Mouse (Mus musculus): ENCODE measurements around the gene Tbpl2. TPM values are rescaled to one million over a fixed set of nuclear protein-coding genes. Genes with fewer than 3 reads are reported as not detected.

The Tbpl2 gene
- total and polyA plus RNA-seq, 3 experiments = not detected

DNA sequence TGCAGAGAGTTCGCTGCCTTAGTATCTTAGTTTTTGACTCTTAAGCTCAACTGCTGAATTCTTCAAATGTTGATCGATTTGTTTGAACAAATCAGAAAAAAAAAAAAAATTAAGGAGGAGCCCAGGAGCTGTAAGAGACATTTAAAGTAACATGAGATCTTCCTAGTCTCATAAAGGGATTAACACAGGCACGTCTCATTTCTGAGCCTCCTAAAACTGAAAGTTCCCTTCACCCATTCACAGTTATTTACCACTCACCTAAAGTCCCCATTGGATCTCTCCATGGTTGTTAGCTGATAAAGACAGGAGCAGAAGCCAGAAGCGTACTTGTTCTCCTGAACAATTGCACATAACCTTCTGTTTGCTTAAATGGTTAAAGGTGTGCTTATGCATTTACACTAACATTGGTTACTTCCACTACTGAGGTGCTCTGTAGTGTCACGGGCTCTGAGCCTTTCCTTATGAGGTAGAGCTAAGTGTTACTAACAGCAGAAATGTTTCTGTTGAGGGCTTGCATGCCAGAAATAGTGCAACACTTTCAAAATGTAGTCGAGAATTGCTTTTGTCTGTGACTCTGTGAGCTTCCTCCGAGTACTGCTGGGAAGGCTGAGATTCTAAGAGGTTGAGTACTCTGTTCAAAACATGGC is 46.9 kb downstream of the Tbpl2 start, which contains the start of gene Hnmt:
TSS of gene Hnmt (minus strand) at position 51 of the 647 bp plus-strand sequence.
- H3K79me2 ChIP-seq (ENCODE audit: control insufficient read depth, insufficient read depth, low read length, poor library complexity) = no peaks in the 10 kb centered on the region
- no peak for TF ChIP-seq MYB (IDR thresholded peaks at IDR 0.05; ENCODE audit: low read depth, low read length)
- TF ChIP-seq TAL1 (IDR thresholded peaks at IDR 0.05; ENCODE audit: low read length) = no peak
- TF ChIP-seq HCFC1 (IDR thresholded peaks at IDR 0.05; ENCODE audit: low read depth, low read length) = no peak
- TF ChIP-seq JUND (IDR thresholded peaks at IDR 0.05; ENCODE audit: low read depth, low read length) = no peak
- TF ChIP-seq UBTF (IDR thresholded peaks at IDR 0.05; ENCODE audit: borderline replicate concordance, insufficient read depth, low read depth, low read length) = no peak
- no peak for TF ChIP-seq MAZ (IDR thresholded peaks at IDR 0.05; ENCODE audit: low read depth, low read length)
- no peak for TF ChIP-seq NELFE (IDR thresholded peaks at IDR 0.05; ENCODE audit: low read depth, low read length)
- TF ChIP-seq SIN3A (IDR thresholded peaks at IDR 0.05; ENCODE audit: low read length) = no peak; the same call in 1 of the 2 replicates
- no peak for TF ChIP-seq TBP (IDR thresholded peaks at IDR 0.05; ENCODE audit: low read depth, low read length)
- H3K9ac ChIP-seq (ENCODE audit: control insufficient read depth, low read depth, low read length, poor library complexity, severe bottlenecking) = peak within 1 kb of the TSS; percentile 65
- peaks cover 0 to 11% of the 10 kb centered on the region in 2 experiments; a peak in 2 of 4 replicates for H3K36me3 ChIP-seq (ENCODE audit: control insufficient read depth in 1 of 2, insufficient read depth in 2 of 2, low read length in 2 of 2)
- peak within 1 kb of the TSS; percentile 68 for H3K27ac ChIP-seq (ENCODE audit: control insufficient read depth, low read depth, low read length)
- H3K9me3 ChIP-seq (replicated peaks; ENCODE audit: insufficient read depth, low read length) = no peaks in the 10 kb centered on the region
- H3K4me3 ChIP-seq (ENCODE audit: control insufficient read depth in 1 of 2, insufficient read depth in 1 of 2, low read depth in 2 of 2, low read length in 2 of 2) = peak within 1 kb of the TSS; percentile 65 to 77
- peak; percentile 55 for DNase-seq (ENCODE audit: low read depth, low spot score)
- H3K27me3 ChIP-seq (ENCODE audit: control insufficient read depth in 1 of 2, insufficient read depth in 2 of 2, low read length in 2 of 2) = no peaks in the 10 kb centered on the region
- H3K4me1 ChIP-seq (ENCODE audit: control insufficient read depth in 1 of 2, insufficient read depth in 2 of 2, low read length in 2 of 2) = no peaks in the 10 kb centered on the region; a peak in 2 of 4 replicates

DNA sequence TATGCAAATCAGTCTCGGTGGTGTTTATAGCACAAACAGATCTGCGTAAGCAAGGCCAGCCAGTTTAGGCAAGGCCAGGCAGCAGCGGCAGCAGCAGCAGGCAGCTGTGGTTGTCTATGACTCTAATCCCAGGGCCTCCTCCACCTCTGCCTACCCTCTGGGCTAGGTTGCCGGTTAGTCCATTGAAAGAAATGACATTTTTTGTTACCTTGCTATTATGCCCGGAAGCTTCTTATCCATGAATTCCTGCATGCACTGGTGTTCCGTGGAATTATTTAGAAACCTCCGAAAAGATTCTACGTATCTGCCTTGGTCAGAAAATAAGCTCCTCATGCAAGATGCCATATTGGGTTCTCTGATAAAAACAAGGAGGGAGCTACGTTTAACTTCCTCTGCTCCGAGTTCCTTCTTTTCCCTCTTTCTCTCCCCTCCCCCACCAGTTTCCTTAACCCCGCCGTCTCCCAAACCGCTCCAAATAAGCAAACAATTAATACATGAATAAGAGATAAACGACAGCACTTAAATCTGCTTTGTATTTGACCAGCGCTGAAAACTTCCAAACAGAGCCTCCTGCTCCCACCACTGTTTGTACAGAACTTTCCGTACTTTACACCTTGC is 47.8 kb downstream of the Tbpl2 start:
- peaks cover 0 to 11% of the 10 kb centered on the region in 2 experiments; a peak in 2 of 4 replicates for H3K36me3 ChIP-seq (ENCODE audit: control insufficient read depth in 1 of 2, insufficient read depth in 2 of 2, low read length in 2 of 2)
- peak overlapping the region; percentile 65 for H3K9ac ChIP-seq (ENCODE audit: control insufficient read depth, low read depth, low read length, poor library complexity, severe bottlenecking)
- peak overlapping the region; percentile 65 to 77 for H3K4me3 ChIP-seq (ENCODE audit: control insufficient read depth in 1 of 2, insufficient read depth in 1 of 2, low read depth in 2 of 2, low read length in 2 of 2)
- no peaks in the 10 kb centered on the region; a peak in 2 of 4 replicates for H3K4me1 ChIP-seq (ENCODE audit: control insufficient read depth in 1 of 2, insufficient read depth in 2 of 2, low read length in 2 of 2)
- TF ChIP-seq POLR2AphosphoS5 (IDR thresholded peaks at IDR 0.05; ENCODE audit: borderline replicate concordance, low read depth, low read length) (no peak), MYC (IDR thresholded peaks at IDR 0.05; ENCODE audit: low read depth, low read length) (no peak), BHLHE40 (IDR thresholded peaks at IDR 0.05; ENCODE audit: borderline replicate concordance, low read depth, low read length) (no peak), TCF12 (IDR thresholded peaks at IDR 0.05; ENCODE audit: low read depth, low read length) (peak; percentile 12; the same call in 1 of the 2 replicates), TAL1 (IDR thresholded peaks at IDR 0.05; ENCODE audit: low read length) (peak; percentile 30; the same call in 1 of the 2 replicates), HCFC1 (IDR thresholded peaks at IDR 0.05; ENCODE audit: low read depth, low read length) (peak; percentile 26; the same call in 1 of the 2 replicates), ZC3H11A (IDR thresholded peaks at IDR 0.05; ENCODE audit: low read depth, low read length) (no peak), CHD1 (IDR thresholded peaks at IDR 0.05; ENCODE audit: low read depth, low read length) (0 out of 2 replicates have a peak, but pooled peaks have one; percentile 50), SIN3A (IDR thresholded peaks at IDR 0.05; ENCODE audit: low read length) (peak; percentile 29), CHD2 (IDR thresholded peaks at IDR 0.05; ENCODE audit: low read length) (peak; percentile 44), GATA1 (IDR thresholded peaks at IDR 0.05; ENCODE audit: low read depth, low read length) (peak; percentile 43; the same call in 1 of the 2 replicates), EP300 (IDR thresholded peaks at IDR 0.05; ENCODE audit: low read depth in 1 of 2, low read length in 2 of 2) (peak in 1 of 2 experiments; percentile 59; a peak in 2 of 4 replicates)
- peak; percentile 67 for DNase-seq (ENCODE audit: low read depth, low spot score)
- no peaks in the 10 kb centered on the region for H3K9me3 ChIP-seq (replicated peaks; ENCODE audit: insufficient read depth, low read length)
- H3K27me3 ChIP-seq (ENCODE audit: control insufficient read depth in 1 of 2, insufficient read depth in 2 of 2, low read length in 2 of 2) = no peaks in the 10 kb centered on the region
- H3K27ac ChIP-seq (ENCODE audit: control insufficient read depth, low read depth, low read length) = peak overlapping the region; percentile 68
- H3K79me2 ChIP-seq (ENCODE audit: control insufficient read depth, insufficient read depth, low read length, poor library complexity) = no peaks in the 10 kb centered on the region
